Mouse (Mus musculus) myocyte (in vitro differentiated cells): Measurements from ENCODE around the gene Nipbl.

Experiments
- CEBPB ChIP-seq: IDR thresholded peaks from 2 replicates; pipeline ENCODE4 v1.6.1; 2011; ENCODE audit warnings: mild to moderate bottlenecking, moderate library complexity; ENCODE audit not compliant: poor library complexity, insufficient read depth, severe bottlenecking
- E2F4 ChIP-seq: IDR thresholded peaks from one replicate; pipeline ENCODE4 v1.6.1; 2011; ENCODE audit warnings: mild to moderate bottlenecking, control low read depth, moderate library complexity; ENCODE audit not compliant: insufficient read depth
- MAX ChIP-seq: IDR thresholded peaks from one replicate; pipeline ENCODE4 v1.6.1; 2011; ENCODE audit warnings: low read depth, mild to moderate bottlenecking, control low read depth
- MYOD1 ChIP-seq, 3 experiments: IDR thresholded peaks; one replicate each; pipeline ENCODE4 v1.6.1; 2011; ENCODE audit warnings: control low read depth in 2 of 3, low read depth in 2 of 3, mild to moderate bottlenecking in 2 of 3, moderate library complexity in 1 of 3; ENCODE audit not compliant: insufficient read length in 2 of 3, control insufficient read depth in 1 of 3
- MYOG ChIP-seq, 3 experiments: IDR thresholded peaks; one replicate each; pipeline ENCODE4 v1.6.1; 2011; ENCODE audit warnings: control low read depth in 2 of 3, low read depth in 2 of 3, mild to moderate bottlenecking in 2 of 3; ENCODE audit not compliant: insufficient read length in 2 of 3, control insufficient read depth in 1 of 3, insufficient read depth in 1 of 3
- POLR2A ChIP-seq: IDR thresholded peaks from one replicate; pipeline ENCODE4 v1.6.1; 2011; ENCODE audit warnings: low read depth, mild to moderate bottlenecking, control low read depth, moderate library complexity; ENCODE audit not compliant: insufficient read length
- POLR2AphosphoS2 ChIP-seq: IDR thresholded peaks from one replicate; pipeline ENCODE4 v1.6.1; 2011; ENCODE audit warnings: low read depth, control low read depth; ENCODE audit not compliant: insufficient read length
- REST ChIP-seq: IDR thresholded peaks from one replicate; pipeline ENCODE4 v1.6.1; 2011; ENCODE audit warnings: mild to moderate bottlenecking, control low read depth, moderate library complexity; ENCODE audit not compliant: insufficient read depth, insufficient read length
- TCF12 ChIP-seq: IDR thresholded peaks from one replicate; pipeline ENCODE4 v1.6.1; 2011; ENCODE audit warnings: mild to moderate bottlenecking, control low read depth; ENCODE audit not compliant: poor library complexity, insufficient read depth, severe bottlenecking
- TCF3 ChIP-seq: IDR thresholded peaks from one replicate; pipeline ENCODE4 v1.6.1; 2011; ENCODE audit warnings: low read depth, control low read depth; ENCODE audit not compliant: insufficient read length
- USF1 ChIP-seq: IDR thresholded peaks from one replicate; pipeline ENCODE4 v1.6.1; 2011; ENCODE audit warnings: low read depth, mild to moderate bottlenecking, control low read depth, moderate library complexity

DNA sequence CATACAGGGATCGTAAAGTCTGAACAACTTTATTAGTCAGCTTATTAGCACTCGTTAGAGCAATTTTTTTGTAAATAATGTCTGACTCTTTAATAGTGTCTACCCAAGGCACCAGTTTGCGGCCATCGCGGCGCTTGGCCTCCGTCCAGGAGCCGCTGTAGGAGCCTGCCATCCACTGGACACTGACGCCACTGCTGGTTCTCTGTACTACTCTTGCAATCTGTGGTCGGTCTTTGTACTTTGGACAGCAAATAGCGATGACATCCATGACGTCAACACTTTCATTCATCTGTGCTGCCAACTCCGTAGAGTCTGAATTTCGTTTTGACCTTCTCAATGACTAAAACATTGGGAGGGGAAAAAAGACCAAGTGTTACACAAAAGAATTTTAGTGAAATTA is 153.0 kb downstream of the Nipbl start:
- TF ChIP-seq POLR2AphosphoS2: no peak
- TF ChIP-seq USF1: no peak
- TF ChIP-seq POLR2A: no peak
- no peak for TF ChIP-seq TCF12
- TF ChIP-seq MAX: no peak
- TF ChIP-seq MYOG (IDR thresholded peaks at IDR 0.05; ENCODE audit: control insufficient read depth in 1 of 3, insufficient read depth in 1 of 3, insufficient read length in 2 of 3, low read depth in 2 of 3): no peak
- TF ChIP-seq REST: peak; percentile 5
- no peak for TF ChIP-seq E2F4
- no peak for TF ChIP-seq MYOD1 (IDR thresholded peaks at IDR 0.05; ENCODE audit: control insufficient read depth in 1 of 3, insufficient read length in 2 of 3, low read depth in 2 of 3)
- TF ChIP-seq CEBPB: no peak
- TF ChIP-seq TCF3: no peak
